Mouse (Mus musculus) T-helper 1 cell (primary cell): ENCODE results near the gene Ttc26.

Experiments
- in situ Hi-C: fragments of 300-600 bp; cut with MboI, MseI; formaldehyde crosslinking; loops from one replicate; pipeline ENCODE4 v1.15.1; 2025; ENCODE audit warnings: high pct_unique_total_duplicates

Ttc26 gene

DNA sequence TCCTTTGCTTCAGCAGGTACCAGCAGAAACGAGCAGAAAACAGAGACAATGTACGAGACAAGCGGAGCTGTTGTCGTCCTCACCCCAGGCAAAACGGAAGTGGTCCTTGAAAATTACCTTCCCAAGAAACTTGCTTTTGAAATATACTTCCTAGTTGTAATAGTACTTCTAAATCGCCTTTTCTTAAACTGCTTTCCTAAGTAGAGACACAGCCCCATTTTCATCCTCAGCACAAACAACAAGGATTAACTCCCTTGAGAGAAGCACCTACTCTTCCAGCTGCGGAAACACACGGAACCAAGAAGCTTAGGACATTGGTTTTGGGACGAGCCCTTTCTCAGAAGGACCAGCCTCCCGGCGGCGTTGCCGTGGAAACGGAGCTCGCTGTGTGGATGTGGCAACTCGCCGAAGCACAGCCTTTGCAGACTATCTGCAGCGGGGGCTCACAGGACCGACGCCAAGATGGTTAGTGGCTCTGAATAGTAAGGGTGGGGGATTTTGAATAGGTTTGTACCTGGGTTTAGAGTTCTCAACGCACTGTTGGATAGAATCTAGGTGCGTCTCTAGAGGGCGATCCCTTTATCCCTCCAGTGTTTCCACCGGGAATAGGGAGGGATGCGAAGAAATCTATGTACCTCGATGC is at the start of gene Ttc26:
Ttc26 (plus strand) TSS at position 341 of the 643 bp plus-strand sequence.
- in situ Hi-C loops, result no loop called here

GRCm38 (mm10) chr6:38335264-38335663 is 46.0 kb upstream of the Ttc26 start:
- in situ Hi-C loops, result no loop called here

GRCm38 (mm10) chr6:38337166-38337705 is 44.0 kb upstream of the Ttc26 start:
- in situ Hi-C loops, result no loop called here

GRCm38 (mm10) chr6:38337951-38338350 is 43.3 kb upstream of the Ttc26 start:
- in situ Hi-C loops, result no loop called here

- in situ Hi-C loops, result no loop called here
Measured at GRCm38 (mm10) chr6:38339078-38339477, 42.2 kb upstream of the Ttc26 start.

DNA sequence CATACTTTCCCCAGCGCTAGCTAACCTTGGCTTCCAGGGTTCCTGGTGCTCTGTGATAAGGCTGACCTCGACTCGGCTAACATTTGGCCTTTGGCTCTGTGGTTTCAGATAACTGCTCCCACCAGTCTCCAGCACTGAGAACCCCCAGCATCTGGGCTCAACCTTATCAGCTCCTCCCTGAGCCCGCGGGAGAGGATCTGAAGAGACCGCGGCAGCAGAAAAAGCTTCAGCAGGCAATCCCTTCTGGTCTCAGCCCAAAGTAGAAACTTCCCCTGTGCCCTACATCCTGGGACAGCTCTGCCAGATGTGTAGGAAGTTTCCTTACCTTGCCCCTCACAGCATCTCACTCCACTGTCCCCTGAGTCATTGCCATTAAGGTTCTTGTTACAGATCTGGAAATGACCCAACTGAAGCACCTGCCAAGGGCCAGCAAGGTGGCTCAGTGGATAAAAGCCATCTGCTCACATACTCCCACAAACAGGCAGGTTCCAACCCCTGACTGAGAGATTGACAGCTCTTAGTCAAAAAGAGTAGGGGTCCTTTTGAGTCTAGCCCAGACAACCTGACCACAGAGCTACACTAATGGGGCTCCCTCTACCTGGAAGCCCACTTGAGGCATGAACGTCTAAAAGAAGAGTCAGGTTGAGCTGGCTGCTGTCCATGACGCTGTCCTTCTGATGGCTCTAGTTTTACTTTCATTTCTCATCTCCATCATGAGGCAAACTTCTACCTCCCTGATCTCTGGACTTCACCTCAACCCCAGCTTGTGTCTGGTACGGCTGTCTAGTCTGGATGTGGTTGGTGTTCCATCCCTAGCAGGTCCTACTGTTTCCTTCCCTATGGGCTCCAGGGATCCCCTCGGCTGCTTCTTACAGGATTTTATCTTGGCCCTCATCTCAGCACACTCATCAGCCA is 39.3 kb upstream of the Ttc26 start:
- in situ Hi-C loops, result no loop called here

DNA sequence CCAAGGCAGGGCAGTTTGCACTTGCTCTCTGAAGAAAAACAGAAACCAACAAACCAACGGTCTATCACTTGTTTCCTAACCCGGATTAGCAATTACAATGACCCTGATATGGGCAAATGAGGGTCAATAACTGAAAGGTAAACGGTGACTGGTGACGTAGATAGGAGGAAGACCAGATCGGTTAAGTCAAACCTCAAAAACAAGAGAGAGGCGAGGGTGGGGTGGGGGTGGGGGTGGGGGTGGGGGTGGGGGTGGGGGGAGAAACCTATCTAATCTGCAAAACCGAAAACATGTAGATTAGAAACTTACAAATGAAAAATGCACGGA is 38.6 kb upstream of the Ttc26 start:
- in situ Hi-C loops, result no loop called here

- in situ Hi-C loops, result no loop called here
Measured at GRCm38 (mm10) chr6:38343581-38343980, 37.7 kb upstream of the Ttc26 start.

DNA sequence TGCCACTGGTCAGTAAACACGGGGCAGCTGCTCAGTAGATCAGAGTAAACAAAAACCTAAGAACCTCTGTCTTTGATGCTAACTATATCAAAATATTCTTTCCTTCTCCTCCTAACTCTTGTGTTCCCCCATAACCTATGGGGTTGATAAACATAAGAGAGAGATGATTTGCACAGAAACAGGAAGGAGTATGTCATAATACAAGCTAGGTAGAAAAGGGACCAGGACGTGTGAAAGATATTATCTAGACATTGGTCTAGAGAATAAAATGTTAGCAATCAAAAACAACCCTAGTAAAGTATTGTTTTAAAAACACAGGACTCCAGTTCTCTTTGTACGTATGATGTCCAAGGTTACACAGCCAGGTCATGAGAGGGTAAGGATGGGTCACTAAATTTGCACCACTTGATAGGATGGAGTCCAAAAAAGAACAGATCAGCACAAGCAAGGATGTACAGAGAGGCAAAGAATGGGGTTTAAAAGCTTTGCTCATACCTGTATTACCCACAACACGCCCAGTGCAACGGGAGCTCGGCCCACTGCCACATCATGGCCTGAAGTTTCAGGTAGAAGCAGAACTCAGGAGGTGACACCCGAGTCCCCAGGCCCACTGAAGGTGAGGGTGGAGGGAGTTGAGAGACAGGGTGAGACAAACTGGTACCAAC is 37.1 kb upstream of the Ttc26 start:
- in situ Hi-C loops, result no loop called here

- in situ Hi-C loops, result no loop called here
Measured at GRCm38 (mm10) chr6:38345796-38346195, 35.5 kb upstream of the Ttc26 start.

GRCm38 (mm10) chr6:38347875-38348274 is 33.4 kb upstream of the Ttc26 start:
- in situ Hi-C loops, result no loop called here

GRCm38 (mm10) chr6:38348811-38349453 is 32.3 kb upstream of the Ttc26 start:
- in situ Hi-C loops, result no loop called here

DNA sequence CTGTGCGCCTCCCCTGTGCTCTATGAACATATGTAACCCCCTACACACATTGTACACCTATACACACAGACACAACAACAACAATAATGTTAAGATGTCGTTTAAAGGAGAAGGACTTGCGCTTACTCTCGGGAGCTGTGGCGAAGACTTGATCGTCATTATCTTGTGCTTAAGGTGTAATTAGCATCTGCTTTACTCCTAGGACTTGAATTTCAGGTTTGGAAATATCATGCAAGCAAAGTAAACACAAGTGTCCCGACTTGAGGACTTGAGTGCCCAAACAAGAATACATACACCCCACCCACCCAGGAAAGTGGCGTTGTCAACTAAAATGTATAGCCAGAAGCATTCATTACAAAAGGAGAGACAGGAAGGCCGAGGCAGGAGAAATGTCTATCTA is 31.5 kb upstream of the Ttc26 start:
- in situ Hi-C loops, result no loop called here

GRCm38 (mm10) chr6:38351930-38352329 is 29.3 kb upstream of the Ttc26 start:
- in situ Hi-C loops, result no loop called here

DNA sequence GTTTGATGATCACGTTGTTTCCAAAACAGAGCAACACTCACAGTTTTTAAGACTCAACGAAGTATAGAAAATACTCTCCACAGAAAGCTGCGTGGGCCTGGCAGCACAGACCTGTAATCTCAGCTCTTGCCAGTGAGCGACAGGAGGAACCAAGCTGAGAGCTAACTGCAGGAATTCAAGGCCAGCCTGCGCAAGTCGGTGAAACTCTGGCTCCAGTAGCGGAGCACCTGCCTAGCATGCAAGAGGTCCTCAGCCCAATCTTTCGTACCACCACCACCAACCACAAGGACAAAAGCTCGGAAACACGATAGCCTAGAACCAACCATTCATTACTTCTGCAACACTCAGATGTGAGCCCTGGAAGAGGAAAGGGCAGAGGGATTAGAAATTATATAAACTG is 28.8 kb upstream of the Ttc26 start:
- in situ Hi-C loops, result no loop called here

DNA sequence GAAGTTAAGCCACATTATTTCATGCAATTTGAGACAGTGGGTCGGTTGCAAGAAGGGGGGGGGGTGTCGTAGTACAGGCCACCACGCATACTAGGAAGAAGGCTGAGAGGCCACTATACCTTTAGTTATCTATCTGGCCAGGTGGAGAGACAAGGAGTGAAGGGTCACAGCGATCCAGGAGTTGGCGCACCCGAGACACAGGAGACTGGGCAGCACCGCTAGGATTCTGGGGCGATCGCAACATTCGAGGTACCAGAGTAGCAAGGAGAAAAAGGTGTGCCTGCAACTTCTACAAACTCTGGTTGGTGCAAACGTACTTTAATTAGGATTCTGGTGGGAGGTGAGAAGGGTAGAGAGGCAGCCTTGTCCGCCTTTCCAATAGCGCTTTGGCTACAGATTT is 28.1 kb upstream of the Ttc26 start:
- in situ Hi-C loops, result no loop called here

DNA sequence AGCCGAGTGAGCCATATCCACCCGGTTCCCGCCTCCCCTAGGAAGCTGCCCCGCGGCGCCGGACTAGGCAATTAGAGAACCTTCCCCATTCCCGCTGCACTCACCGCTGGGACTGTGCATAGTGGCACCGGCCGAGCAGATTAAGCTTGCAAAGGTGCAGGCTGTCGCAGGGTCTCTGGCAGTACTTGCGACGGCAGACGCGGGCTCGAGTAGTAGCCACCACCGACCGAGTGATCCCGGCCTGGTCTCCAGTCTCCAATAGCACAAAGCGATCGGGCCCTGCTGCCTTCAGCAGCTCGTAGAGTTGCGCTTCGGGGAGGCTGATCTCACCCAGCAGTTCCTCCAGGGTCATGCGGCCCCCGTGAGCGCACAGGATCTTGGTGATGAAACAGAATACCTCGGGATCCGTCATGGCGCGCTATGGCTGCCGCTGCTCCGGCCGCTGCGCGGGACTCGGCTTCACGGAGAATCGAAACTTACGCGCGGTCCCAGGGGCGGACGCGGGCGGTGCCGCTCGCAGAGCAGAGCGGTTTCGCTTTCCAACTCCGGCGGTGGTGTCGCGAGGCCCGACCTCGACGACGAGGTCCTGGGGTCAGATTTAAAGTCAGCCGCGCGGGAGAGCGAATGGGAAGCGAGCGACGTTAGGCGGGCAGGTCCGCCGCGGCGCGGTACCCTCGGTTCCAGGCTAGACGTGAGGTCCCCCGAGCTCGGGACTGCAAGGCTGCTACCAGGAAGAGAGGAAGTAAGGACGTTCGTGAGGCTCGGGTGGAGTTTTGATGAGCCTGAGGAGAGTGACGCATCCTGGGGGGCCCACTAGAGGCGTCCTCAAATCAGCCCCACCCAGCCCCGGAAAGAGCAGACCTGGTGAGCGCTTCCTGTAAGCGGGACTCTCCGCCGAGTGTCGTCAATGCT is 27.2 kb upstream of the Ttc26 start, which contains the start of gene Zc3hav1:
Zc3hav1 (minus strand) TSS at position 793 of the 912 bp plus-strand sequence.
- in situ Hi-C loops, result no loop called here

DNA sequence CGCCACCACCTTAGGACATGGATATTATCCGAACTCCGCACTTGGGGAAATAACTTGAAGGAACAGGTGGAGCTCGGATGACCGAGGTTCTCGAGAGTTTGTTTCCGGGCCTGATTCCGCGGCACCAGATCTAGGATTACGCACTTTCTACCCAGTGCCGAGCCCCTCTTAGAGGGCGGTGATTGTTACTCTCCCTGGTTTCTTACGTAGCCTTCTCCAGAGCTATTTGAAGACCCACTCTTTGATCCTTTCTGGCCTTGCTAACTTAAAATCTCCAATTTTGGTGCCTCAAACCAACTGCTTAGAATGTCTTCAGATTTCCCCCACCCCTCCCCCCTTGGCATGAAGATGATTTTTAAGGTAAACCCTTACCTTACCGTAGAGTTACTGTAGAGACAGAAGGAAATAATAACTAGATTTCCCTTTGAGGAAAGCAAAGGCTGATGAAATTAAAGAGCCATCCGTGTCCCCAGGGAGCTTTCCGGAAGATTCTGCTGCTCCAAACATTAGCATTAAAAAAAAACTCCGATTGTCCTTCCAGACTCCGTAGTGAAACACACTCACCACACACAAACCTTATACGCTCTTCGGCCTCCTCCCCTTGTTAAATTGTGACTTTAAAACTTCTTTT is 26.4 kb upstream of the Ttc26 start:
- in situ Hi-C loops, result loop anchor here (5.0 kb wide), 1 partner anchor 177 kb away; the partner anchor contains the start of gene Fmc1

- in situ Hi-C loops, result loop anchor here (5.0 kb wide), 1 partner anchor 177 kb away; the partner anchor contains the start of gene Fmc1
Measured at GRCm38 (mm10) chr6:38355354-38355823, 25.9 kb upstream of the Ttc26 start.

DNA sequence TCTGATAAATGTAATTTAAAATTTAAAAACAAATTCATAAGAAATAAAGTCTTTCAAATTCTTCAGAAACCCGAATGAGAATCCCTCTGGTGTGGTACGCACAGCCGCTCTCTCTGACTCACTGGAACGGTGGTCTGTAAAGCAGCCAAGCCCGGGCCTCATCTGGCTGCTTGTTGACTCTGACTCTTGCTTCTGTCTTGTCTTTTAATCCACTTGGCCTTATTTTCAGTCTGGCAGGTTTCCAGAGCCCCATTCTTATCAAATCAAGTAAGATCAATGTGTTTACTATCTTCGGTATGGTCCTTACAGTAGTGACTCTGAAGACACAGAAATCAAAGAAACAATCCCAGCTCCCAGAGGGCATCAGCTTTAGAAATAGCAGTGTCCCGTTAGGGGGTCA is 25.4 kb upstream of the Ttc26 start:
- in situ Hi-C loops, result loop anchor here (5.0 kb wide), 1 partner anchor 176 kb away; the partner anchor contains the start of gene Fmc1
